Mouse (Mus musculus): Measurements from ENCODE around the gene Park7.

GRCm38 (mm10) chr4:150849964-150850363 lies 64.3 kb downstream of the Park7 start:
- TF ChIP-seq CHD1 (IDR thresholded peaks at IDR 0.05; ENCODE audit: low read depth, low read length) (no peak), ZMIZ1 (IDR thresholded peaks at IDR 0.05; ENCODE audit: low read depth, low read length) (no peak), MAFK (IDR thresholded peaks at IDR 0.05; ENCODE audit: insufficient replicate concordance, low read length) (no peak), CTCF (conservative IDR thresholded peaks at IDR 0.05 in 1 of 2, IDR thresholded peaks at IDR 0.05 in 1 of 2; ENCODE audit: low read depth in 2 of 2, low read length in 2 of 2) (peak in 1 of 2 experiments; percentile 51; a peak in 2 of 4 replicates), E2F4 (IDR thresholded peaks at IDR 0.05; ENCODE audit: insufficient replicate concordance, low read depth, low read length) (no peak), GABPA (IDR thresholded peaks at IDR 0.05; ENCODE audit: insufficient replicate concordance, low read depth, low read length) (no peak), ELF1 (IDR thresholded peaks at IDR 0.05; ENCODE audit: low read depth, low read length) (no peak), MAX (IDR thresholded peaks at IDR 0.05; ENCODE audit: low read length) (no peak), ETS1 (conservative IDR thresholded peaks at IDR 0.05; ENCODE audit: low read depth, low read length) (no peak), JUND (conservative IDR thresholded peaks at IDR 0.05; ENCODE audit: low read depth, low read length) (no peak), RAD21 (IDR thresholded peaks at IDR 0.05; ENCODE audit: low read depth, low read length) (peak; percentile 51)

Data from CH12.LX (cell line).